Mouse (Mus musculus) erythroid progenitor cell, adult 5-6 weeks (primary cell): ENCODE results near the gene Chgb. TPM values are rescaled to one million over a fixed set of nuclear protein-coding genes. Genes with fewer than 3 reads are reported as not detected.

ENCODE experiments used
- ATAC-seq: replicated peaks from 2 replicates; pipeline ENCODE4 v1.8.0; 2016; ENCODE audit warnings: moderate number of reproducible peaks, mild to moderate bottlenecking, moderate TSS enrichment, inconsistent platforms; ENCODE audit not compliant: poor library complexity, low FRiP score, severe bottlenecking
- total RNA-seq, 2 experiments: library from RNA; stranded (forward) in 1 of 2; stranded (reverse) in 1 of 2; fragments of 150-400 nt in 1 of 2; fragments of 186-747, 209-891 nt in 1 of 2; gene quantifications; 2 replicates each; pipeline versions ENCODE4 v1.2.3 to v1.2.4; 2015 to 2017; ENCODE audit warnings: low replicate concordance in 2 of 2

Chgb gene
- not detected in 2 replicates for total RNA-seq (2015; ENCODE audit: low replicate concordance)
- total RNA-seq (2017; ENCODE audit: low replicate concordance), result not detected in 2 replicates

DNA sequence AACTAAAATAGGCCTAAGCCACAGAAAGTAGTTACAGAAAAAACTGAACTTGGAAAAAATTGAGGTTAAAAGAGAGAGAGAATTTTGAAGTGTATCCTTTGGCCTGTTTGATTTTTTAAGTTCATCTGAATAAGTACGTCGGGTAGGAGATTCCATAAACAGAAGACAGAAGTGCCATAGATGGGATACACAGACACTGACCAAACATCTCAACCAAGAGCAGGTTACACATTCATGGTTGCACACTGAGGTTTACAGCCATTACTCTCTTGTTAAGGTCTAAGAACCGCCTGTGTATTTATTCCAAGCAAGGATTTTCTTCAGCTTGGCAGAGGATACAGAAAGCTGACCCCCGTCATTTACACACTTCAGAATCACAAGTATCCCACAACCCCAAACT lies at the start of gene Chgb:
Chgb (plus strand) TSS at position 301 of the 400 bp plus-strand sequence.
- no peak for ATAC-seq

DNA sequence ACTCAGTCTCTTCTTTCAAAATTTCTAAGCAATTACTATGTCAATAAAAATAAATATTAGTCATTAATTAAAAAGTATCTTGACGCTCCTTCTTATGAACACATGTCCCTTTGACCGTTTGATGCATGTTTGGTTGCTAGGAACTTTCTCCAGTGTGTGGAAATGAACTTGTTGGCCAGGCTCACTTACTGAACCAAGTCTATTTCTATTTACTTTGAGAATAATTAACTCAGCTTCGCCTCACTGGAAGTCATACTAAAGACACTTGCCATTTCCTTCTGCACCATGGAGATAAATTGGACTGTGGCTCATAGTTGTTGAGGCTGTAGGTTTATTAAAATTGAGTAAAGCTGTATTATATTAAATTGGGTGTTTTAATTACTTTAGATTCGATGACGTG lies 48.1 kb upstream of the Chgb start:
- no peak for ATAC-seq

DNA sequence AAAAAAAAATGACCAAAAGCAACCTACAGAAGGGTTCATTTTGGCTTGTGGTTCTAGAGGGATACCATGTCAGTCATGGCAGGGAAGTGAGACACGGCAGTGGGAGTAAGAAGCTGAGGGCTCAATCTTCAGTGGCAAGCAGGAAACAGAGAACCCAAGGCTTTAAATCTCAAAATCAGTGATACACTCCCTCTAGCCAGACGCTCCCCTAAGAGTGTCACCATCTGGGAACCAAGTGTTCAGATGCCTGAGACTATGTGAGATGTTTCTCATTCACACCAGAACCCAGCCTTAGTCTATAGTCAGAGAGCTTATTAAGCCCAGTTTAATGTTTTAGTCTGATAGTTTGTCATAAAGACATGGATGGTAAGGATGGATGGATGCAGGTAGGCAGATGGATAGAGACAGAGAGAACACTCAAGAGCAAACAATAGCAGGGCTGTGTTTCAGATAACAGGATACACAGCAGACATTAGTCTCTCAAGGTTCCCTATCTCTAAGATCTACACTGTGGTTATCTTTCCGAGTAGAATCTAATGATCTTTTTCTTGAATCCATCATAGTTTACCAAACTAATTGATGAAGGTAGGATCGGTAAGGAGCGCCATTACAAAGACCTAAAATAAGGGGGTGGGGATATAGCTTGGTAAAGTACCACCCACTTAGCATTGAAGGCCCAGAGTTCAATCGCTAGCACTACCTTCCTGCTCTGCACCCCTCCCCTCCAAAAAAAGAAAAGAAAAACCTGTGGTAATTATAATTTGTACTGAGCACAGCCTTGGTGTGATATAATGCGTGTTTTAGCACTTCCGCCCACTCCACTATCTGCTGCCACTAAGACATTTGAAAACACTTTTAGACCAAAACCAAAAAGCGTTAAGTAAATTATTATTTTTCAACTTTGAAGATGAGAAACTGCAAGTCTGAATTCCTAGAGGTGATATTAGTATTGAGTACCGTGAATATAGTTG lies 47.2 kb upstream of the Chgb start:
- ATAC-seq, result no peak

DNA sequence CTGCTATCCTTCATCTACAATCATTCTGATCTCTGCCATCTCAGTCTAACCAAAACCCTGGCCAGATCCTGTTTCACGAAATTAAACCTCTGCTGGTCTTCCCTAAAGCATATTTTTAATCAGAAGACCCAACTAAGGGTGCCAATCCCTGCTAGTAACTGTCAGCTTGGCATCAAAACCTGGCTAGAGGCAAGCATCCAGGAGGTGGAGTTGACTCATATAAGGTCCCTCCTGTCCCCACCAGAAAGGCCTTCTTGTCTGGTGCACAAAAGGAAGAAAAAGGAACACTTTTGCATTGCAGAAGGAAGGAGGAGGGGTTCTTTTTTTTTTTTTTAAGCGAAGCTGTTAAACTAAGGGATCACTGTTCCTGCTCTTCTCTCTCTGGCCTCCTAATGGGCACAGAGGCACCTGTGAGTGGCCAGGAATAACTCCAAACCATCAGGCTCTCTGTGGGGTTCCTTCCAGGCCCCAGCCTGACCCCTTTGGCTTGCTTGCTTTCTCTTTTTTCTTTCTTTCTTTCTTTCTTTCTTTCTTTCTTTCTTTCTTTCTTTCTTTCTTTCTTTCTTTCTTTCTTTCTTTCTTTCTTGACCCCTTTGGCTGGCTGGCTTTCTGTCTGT lies 42.2 kb upstream of the Chgb start:
- ATAC-seq, result no peak

DNA sequence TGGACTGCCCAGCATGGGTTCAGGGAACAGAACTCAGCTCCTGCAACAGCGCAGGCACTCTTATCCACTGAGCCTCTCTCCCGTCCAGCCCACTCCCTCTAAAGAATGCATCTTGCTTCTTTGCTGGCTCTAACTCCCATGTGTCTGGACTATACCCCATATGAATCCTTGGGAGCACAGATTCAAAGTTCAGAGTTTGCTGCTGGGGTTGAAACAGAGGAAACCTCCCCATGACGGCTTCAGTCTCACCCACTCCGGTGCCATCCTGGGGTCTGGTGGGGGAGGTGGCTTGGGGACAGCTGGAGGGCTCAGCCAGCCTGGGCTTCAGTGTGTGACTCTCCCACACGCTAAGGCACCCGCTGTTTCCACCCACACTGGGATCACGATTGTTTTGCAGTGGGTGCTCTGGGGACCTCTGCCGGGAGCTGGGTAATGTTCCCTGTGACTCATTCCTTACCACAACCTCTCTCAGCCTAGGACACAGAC lies 39.2 kb upstream of the Chgb start:
- no peak for ATAC-seq

DNA sequence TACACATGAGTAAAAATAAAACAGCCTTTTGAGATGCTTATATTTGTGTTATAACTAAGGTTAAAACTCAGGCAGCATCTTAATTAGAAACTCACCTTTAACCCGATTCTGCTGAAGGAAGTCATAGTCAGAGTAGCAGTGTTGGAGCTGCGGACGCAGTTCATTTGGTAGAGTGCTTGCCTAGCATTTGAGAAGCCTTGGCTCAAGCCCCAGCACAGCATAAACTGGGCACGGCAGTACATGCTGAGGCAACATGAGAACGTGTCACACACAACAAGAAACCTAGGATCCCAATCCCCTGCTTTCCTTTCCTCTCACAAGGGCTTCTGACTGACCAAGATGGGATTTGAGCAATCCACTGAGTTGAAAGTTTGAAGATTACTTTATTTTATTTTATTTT lies 36.2 kb upstream of the Chgb start:
- no peak for ATAC-seq

DNA sequence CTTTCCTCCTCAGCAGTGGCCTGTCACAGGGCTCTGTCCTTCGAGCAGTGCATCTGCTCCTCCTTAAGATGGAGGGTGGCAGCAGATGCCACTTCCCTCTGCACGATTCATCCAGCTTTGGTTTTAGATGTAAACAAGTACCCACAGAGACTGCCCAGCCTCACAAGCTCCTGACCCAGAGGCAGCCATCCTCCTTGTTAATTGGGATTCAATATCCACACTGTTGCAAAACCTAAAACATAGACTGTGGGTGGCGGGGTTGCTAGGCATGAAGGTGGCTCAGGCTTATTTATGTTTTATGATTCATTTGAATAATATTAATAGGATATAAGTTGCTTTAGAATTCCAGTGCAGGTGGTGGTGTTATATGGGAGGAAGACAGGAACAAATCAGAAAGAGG lies 35.0 kb upstream of the Chgb start:
- ATAC-seq, result no peak

DNA sequence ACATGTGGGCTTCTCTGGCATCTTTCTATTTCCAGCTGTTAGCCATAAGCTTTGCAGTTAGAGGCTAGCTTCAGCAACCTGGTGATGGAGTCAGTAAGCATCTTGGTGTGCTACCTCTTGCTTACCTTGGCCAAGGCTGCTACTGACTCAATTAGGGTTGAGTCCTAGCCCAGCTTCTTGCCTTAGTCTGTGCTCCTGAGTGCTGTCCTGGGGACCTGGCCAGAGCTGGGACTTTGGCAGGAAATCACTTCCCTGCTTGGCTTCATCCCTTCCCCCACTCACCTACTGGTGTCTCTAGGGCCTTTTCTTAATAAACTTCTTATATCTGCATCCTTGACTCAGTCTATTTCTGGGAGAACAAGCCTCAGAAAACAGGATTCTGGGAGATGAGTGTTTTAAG lies 30.4 kb upstream of the Chgb start:
- no peak for ATAC-seq

DNA sequence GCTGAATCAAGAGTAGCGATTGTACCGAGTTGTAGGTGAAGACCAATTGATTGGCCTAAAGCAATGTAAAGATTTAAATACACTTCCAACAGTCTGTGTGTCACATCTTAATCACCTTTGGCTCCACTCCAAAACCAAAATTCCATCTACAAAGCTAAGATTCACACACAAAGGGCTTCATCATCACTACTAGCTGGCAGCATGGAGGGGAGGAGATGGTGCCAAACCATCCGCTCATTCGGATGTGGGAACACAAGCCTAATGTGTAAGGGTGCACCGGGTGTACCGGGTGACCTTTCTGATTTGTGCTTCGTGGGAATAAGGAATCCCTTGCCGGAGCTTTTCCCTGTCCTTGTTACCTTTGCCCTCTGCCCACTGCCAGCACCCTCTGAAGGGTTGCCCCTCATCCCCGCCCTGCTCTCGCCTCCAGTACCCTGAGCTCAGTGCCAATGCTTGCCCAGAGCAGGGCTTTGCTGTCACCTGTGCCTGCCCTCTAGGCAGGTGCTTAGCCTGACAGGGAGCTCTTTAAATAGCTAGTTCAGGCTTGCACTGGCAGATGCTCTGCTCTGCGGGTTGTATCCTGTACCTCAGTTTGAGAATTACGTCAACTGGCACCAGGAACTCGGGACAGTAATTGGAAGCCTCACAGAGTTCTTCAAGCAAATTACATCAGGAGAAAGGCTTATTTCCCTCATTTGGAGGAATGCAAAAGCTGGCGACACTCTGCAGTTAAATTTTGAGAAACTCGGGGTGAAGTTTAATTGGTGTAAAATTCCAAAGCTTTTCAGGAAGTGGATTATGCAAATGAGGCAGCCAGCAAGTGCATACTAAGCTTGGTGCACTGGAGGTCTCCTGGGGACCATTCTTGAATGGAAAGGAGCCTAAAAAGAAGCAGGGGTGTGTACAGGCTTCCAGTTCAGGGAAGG lies 29.7 kb upstream of the Chgb start:
- ATAC-seq, result no peak

DNA sequence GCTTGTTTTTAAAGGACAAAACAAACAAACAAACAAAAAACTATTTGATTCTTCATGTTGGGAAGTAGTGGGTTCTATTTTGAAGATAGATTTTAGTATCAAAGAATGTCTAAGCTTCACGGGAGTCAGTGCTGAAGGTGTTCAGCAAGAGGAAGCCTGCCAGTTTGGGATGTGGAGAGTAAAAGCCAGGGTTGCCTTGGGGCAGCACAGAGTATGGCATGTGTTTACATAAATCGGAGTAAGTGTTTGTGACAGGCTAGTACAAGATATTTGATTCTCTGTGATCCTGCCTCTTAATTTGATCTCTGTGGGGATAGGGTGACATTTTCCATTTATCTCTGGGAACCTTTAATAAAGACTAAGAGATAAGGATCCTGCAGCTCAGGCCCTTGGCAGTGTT lies 28.7 kb upstream of the Chgb start:
- ATAC-seq, result no peak

DNA sequence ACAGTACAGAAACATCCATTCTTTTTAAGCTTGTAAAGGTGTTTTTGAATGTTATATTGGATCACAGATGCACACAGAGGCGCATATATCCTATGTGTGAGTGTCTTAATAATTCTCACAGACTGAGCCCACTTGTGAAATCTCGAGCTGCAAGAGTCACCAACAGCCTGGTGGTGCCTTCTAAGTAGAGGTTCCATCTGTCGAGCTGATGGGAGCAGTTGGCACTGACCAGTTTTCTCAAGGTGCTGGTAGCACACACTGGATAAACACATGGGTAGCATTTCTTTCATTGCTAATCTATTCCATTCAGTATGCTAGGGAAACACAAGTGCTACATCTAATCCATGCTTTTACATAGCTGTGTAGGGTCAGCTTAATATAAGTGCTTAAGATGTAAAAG lies 27.9 kb upstream of the Chgb start:
- no peak for ATAC-seq

DNA sequence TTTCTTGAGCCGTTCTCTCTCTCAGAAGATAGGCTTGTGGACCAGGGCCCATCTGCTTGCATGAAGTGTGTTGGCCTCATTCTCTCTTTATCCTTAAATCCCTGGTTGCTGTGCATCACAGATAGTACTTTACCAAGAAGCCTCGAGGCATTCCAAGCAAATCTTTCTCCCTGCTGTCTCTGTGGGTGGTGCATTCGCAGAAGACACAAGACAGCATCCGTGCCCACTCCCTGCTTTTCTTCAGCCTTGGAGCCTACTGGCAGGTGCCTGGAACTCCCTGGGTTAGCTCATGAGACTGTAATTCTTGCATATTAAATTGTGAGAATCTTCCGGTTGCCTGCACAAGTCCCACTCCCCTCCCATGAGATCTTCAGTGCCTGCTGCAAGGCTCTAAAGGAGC lies 23.2 kb upstream of the Chgb start:
- ATAC-seq, result no peak

DNA sequence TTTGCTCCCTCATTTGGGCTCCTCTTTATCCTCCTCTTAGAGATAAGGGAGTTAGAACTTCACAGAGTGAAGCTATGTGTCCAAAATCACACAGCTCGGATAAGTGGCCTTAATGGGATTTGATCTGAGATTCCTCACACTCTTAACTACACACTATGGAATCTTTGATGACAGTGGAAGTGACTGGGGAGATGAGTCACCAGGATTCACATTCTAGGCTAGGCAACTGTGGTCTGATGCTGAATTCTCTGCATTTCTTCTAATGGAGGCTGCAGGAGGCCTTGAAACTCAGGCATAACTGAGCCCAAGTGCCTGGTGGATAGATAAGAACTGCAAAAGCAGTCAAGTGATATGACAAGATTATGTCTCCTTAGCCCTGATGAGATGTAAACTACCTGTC lies 10.3 kb upstream of the Chgb start:
- ATAC-seq, result no peak

DNA sequence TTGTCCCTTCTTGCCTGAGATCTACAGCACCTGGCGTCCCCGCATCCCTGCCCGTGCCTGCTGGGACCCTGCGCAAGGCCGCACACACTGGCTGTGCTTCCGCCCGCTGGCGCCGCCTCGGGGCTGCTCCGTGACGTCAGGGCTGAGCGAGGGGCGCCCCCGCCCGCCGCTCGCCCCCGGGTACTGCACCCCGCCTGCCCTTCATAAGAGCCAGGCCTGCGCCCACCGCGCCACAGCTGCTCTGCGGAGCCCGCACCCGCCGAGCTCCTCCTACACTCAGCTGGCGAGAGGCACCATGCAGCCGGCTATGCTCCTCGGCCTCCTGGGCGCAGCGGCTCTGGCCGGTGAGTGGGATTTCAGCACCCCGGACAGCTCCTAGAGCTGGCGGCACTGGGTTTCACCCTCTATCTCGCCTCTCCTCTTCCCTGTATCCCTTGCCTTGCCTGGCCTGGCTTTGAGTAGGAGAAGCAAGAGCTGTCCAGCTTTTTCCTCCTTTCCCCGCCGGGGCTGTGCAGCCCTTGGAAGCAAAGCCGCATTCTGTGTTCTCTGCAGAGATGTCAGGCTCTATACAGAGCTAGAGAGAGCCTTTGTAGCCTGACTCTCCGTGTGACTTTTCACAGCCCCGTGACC lies 476 bp downstream of the Chgb start:
- ATAC-seq, result no peak

DNA sequence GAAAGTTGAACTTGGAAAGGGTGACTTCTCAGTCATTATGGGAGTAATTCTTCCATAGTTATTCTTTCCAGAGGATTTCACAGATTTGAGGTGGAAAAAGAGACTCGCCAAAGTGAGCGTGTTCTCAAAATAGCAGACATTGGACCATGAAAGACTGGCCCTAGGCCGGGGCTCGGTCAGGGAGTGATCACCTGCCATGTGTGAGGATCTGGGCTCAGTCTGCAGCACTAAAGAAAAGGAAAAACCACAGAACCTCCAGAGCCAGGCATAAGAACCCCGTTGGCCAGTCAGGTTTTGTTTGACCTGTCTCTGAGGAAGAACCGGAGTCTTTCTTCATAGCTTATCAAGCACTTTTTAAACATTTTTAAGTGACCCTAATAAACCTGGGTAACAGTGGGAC lies 3.0 kb downstream of the Chgb start:
- ATAC-seq, result no peak

DNA sequence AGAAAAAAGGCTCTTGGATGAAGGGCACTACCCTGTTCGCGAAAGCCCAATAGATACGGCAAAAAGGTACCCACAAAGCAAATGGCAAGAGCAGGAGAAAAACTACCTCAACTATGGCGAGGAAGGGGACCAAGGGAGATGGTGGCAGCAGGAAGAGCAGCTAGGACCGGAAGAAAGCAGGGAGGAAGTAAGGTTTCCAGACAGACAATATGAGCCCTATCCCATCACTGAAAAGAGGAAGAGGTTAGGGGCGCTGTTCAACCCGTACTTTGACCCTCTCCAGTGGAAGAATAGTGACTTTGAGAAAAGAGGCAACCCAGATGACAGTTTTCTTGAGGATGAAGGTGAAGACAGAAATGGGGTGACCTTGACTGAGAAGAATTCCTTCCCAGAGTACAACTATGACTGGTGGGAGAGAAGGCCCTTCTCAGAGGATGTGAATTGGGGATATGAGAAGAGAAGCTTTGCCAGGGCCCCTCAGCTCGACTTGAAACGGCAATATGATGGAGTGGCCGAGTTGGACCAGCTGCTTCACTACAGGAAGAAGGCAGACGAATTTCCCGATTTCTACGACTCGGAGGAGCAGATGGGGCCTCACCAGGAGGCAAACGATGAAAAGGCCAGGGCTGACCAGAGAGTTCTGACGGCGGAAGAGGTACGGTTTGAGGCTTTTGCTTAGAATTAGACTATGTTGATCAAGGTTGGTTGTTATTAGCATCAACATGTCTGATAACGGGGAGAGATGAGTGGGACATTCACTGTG lies 12.5 kb downstream of the Chgb start:
- no peak for ATAC-seq

DNA sequence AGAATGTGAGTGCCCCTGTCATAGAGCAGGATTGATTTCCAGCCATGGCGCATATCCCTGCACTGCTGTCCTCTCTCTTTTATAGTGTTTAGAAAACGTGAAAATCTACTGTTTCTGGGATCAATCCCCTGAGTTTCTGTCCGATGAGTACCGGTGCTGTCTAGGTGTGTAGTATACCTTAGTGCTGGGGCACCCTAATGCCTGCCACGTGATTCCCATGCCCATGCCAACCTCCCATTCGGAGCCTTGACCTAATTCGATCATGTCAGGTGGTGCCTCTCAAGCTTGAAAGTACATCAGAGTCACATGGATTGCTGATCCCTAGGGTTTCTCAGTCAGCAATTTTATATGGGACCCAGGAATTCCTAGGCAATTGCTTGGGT lies 13.1 kb downstream of the Chgb start:
- ATAC-seq, result no peak

DNA sequence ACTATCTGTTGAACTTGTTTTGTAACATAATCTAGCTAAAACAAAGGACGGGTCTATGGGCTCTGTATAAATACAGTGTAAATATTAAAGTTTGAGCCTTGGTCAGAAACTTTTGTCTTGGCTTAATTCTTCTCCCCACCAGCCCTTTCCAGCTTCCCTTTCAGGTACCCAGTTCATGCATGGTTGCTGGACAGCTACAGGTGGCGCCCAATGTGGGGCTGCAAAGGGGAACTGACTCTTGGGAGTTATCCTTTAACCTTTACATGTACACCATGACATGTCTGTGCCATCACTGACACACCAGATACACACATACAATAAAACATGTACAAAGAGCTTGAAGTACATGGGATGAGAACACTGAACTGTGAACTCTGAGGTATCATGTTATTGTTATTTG lies 21.9 kb downstream of the Chgb start:
- ATAC-seq, result no peak
